Mouse (Mus musculus) thymus, adult 2 months (tissue): ENCODE data around the gene Ifitm1. TPM values are rescaled to one million over a fixed set of nuclear protein-coding genes. Genes with fewer than 3 reads are reported as not detected.
"Not testable (repeated sequence)": the region's sequence is repeated elsewhere in the genome, so short reads cannot be mapped to it uniquely, and the experiment has no call there.

ENCODE experiments used
- DNase-seq: peaks from one replicate; pipeline ENCODE4 v3.0.0; 2021
- H3K27ac ChIP-seq: fragments of 200-500 bp; 2 replicates; pipeline ENCODE4 v1.5.1; 2012; ENCODE audit warnings: low read length, control low read depth; ENCODE audit not compliant: control insufficient read depth, insufficient read depth
- H3K27me3 ChIP-seq: fragments of 200-500 bp; 2 replicates; pipeline ENCODE4 v1.6.1; 2012; ENCODE audit warnings: mild to moderate bottlenecking, low read length, moderate library complexity, mixed read lengths; ENCODE audit not compliant: control insufficient read depth, insufficient read depth
- H3K36me3 ChIP-seq: fragments of 200-500 bp; 2 replicates; pipeline ENCODE4 v1.6.1; 2012; ENCODE audit warnings: mild to moderate bottlenecking, low read length, moderate library complexity; ENCODE audit not compliant: control insufficient read depth, insufficient read depth
- H3K4me1 ChIP-seq: fragments of 200-500 bp; replicated peaks from 2 replicates; pipeline ENCODE4 v1.6.1; 2012; ENCODE audit warnings: low read length; ENCODE audit not compliant: control insufficient read depth, insufficient read depth
- H3K4me3 ChIP-seq: fragments of 200-500 bp; 2 replicates; pipeline ENCODE4 v1.5.1; 2012; ENCODE audit warnings: mild to moderate bottlenecking, low read length, control low read depth, moderate library complexity; ENCODE audit not compliant: control insufficient read depth, insufficient read depth
- CTCF ChIP-seq: fragments of 200-500 bp; IDR thresholded peaks from 2 replicates; pipeline ENCODE4 v1.5.1; 2012; ENCODE audit warnings: mild to moderate bottlenecking, control low read depth, low read length, moderate library complexity, borderline replicate concordance; ENCODE audit not compliant: control insufficient read depth, poor library complexity, insufficient read depth; ENCODE audit errors: extremely low read depth
- POLR2A ChIP-seq: fragments of 200-500 bp; IDR thresholded peaks from 2 replicates; pipeline ENCODE4 v1.6.1; 2012; ENCODE audit warnings: mild to moderate bottlenecking, low read length, control low read depth, moderate library complexity; ENCODE audit not compliant: control insufficient read depth, poor library complexity, insufficient read depth; ENCODE audit errors: extremely low read depth
- WGBS: fragments of 180-500 bp; shearing (Covaris S2); methylation state at CpG from one replicate; pipeline ENCODE4 v1.1.7; 2018; 5-methylcytosine and 5-hydroxymethylcytosine counted together
- polyA plus RNA-seq: library from polyadenylated mRNA; depleted of rRNA; stranded (reverse); fragments of >200 nt; gene quantifications from 2 replicates; pipeline ENCODE4 v1.2.3, GENCODE M21; 2012

Ifitm1 gene
- polyA plus RNA-seq, 1 experiment: 60.9 TPM

GRCm38 (mm10) chr7:140971479-140972171 is 4.6 kb downstream of the Ifitm1 start:
- TF ChIP-seq POLR2A: no peak
- TF ChIP-seq CTCF: no peak
- Histone ChIP-seq H3K36me3 (no peaks in the 10 kb centered on the region), H3K27ac (no peak overlapping the region), H3K4me3 (no peak overlapping the region), H3K27me3 (no peaks in the 10 kb centered on the region), H3K4me1 (no peaks in the 10 kb centered on the region)
- no peak for DNase-seq
- 95% methylated on average over 8 of the region's 8 CpGs for WGBS

GRCm38 (mm10) chr7:140973396-140974165 is 6.6 kb downstream of the Ifitm1 start:
- Histone ChIP-seq H3K36me3 (no peaks in the 10 kb centered on the region), H3K4me3 (no peak overlapping the region), H3K4me1 (no peaks in the 10 kb centered on the region), H3K27me3 (no peaks in the 10 kb centered on the region), H3K27ac (no peak overlapping the region)
- WGBS: 72% methylated on average over 14 of the region's 14 CpGs
- TF ChIP-seq CTCF: no peak
- TF ChIP-seq POLR2A: no peak
- no peak for DNase-seq

GRCm38 (mm10) chr7:140974940-140975339 is 7.9 kb downstream of the Ifitm1 start:
- no peak for DNase-seq
- no peaks in the 10 kb centered on the region for H3K27me3 ChIP-seq
- H3K27ac ChIP-seq: no peak overlapping the region
- no peaks in the 10 kb centered on the region for H3K36me3 ChIP-seq
- no peak overlapping the region for H3K4me3 ChIP-seq
- 60% methylated on average over 9 of the region's 9 CpGs for WGBS
- no peak for TF ChIP-seq CTCF
- no peak for TF ChIP-seq POLR2A
- no peaks in the 10 kb centered on the region for H3K4me1 ChIP-seq

GRCm38 (mm10) chr7:140975465-140975864 is 8.4 kb downstream of the Ifitm1 start:
- 91% methylated on average over 3 of the region's 3 CpGs for WGBS
- no peaks in the 10 kb centered on the region for H3K4me1 ChIP-seq
- DNase-seq: no peak

GRCm38 (mm10) chr7:140976720-140977119 is 9.7 kb downstream of the Ifitm1 start:
- H3K27me3 ChIP-seq, DNase-seq, H3K27ac ChIP-seq, H3K36me3 ChIP-seq, H3K4me1 ChIP-seq, H3K4me3 ChIP-seq: not testable (repeated sequence)
- 62% methylated on average over 9 of the region's 9 CpGs for WGBS

More at GRCm38 (mm10) chr7:140975465-140975864, 8.4 kb downstream of the Ifitm1 start:
- Histone ChIP-seq H3K27ac (no peak overlapping the region), H3K36me3 (no peaks in the 10 kb centered on the region), H3K4me3 (no peak overlapping the region), H3K27me3 (no peaks in the 10 kb centered on the region)
- TF ChIP-seq POLR2A (no peak), CTCF (no peak)

GRCm38 (mm10) chr7:140981704-140982103 is 14.7 kb downstream of the Ifitm1 start:
- DNase-seq: no peak
- 29% methylated on average over 8 of the region's 8 CpGs for WGBS
- Histone ChIP-seq H3K27ac (no peak overlapping the region), H3K27me3 (no peaks in the 10 kb centered on the region), H3K36me3 (no peaks in the 10 kb centered on the region), H3K4me3 (no peak overlapping the region), H3K4me1 (no peaks in the 10 kb centered on the region)
- TF ChIP-seq CTCF: no peak
- no peak for TF ChIP-seq POLR2A

- no peak for DNase-seq
- no peaks in the 10 kb centered on the region for H3K36me3 ChIP-seq
- H3K27me3 ChIP-seq: no peaks in the 10 kb centered on the region
- TF ChIP-seq CTCF: no peak
- no peak overlapping the region for H3K4me3 ChIP-seq
- no peaks in the 10 kb centered on the region for H3K4me1 ChIP-seq
- H3K27ac ChIP-seq: no peak overlapping the region
- 20% methylated on average over 7 of the region's 7 CpGs for WGBS
Observed at GRCm38 (mm10) chr7:140982971-140983370, 15.9 kb downstream of the Ifitm1 start.
